Mouse (Mus musculus): Measurements from ENCODE around the gene Atxn7l1. TPM values are rescaled to one million over a fixed set of nuclear protein-coding genes. Genes with fewer than 3 reads are reported as not detected.

The Atxn7l1 gene
- polyA plus RNA-seq, 1 experiment from 2014 or later, result 12.7 TPM

DNA sequence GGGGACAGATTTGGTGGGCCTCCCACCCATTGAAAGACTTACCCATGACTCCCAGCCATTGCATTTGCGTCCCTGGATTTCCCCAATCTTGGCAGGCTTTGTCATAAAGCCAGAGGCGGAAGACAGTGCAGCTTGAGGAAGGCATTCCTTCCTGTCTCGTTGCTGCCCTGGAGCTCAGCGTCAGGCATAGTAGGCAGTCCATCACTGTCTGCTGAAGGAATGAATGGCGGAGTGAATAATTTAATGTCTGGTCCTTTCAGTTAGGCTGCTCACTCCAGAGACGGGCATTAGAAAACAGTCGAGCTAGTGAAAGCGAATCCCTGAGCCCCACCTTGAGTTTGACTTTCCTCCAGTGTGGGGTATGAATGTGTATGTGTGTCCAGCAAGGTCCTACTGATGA, 99.4 kb downstream of the Atxn7l1 start:
- H3K4me1 ChIP-seq (replicated peaks), result peaks cover 43% of the 10 kb centered on the region

DNA sequence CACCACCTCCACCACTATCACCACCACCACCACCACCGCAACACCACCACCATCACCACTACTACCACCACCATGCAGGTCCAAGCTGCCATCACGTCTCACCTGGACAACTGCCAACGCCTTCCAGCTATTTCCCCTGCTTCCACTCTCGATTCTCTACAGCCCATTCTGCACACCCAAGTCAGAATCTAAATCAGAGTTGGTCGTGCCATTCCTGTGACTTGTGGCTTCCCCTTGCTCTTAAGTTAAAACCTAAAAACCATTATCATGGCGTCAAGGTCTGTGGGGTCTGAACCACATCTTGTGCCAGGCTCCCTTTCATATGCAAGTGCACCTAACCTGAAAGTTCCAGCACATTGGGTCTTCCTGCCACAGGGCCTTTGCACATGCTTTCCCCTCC, 102.7 kb downstream of the Atxn7l1 start:
- Histone ChIP-seq H3K36me3 (peaks cover 9% of the 10 kb centered on the region), H3K4me1 (replicated peaks) (peaks cover 21% of the 10 kb centered on the region), H3K27ac (no peak overlapping the region), H3K4me3 (no peak overlapping the region), H3K27me3 (ENCODE audit: insufficient read depth, poor library complexity, severe bottlenecking) (no peaks in the 10 kb centered on the region), H3K9me3 (no peaks in the 10 kb centered on the region)
- no peak for DNase-seq (ENCODE audit: low spot score)
- 87% methylated on average over 6 of the region's 6 CpGs for WGBS

More for the DNA sequence above, 99.4 kb downstream of the Atxn7l1 start:
- Histone ChIP-seq H3K9me3 (no peaks in the 10 kb centered on the region), H3K4me3 (no peak overlapping the region), H3K27ac (0 out of 2 replicates have a peak overlapping the region, but pooled peaks have one; percentile 45), H3K27me3 (ENCODE audit: insufficient read depth, poor library complexity, severe bottlenecking) (no peaks in the 10 kb centered on the region), H3K36me3 (peaks cover 9% of the 10 kb centered on the region)
- WGBS, result 64% methylated on average over 8 of the region's 8 CpGs
- DNase-seq (ENCODE audit: low spot score), result no peak

DNA sequence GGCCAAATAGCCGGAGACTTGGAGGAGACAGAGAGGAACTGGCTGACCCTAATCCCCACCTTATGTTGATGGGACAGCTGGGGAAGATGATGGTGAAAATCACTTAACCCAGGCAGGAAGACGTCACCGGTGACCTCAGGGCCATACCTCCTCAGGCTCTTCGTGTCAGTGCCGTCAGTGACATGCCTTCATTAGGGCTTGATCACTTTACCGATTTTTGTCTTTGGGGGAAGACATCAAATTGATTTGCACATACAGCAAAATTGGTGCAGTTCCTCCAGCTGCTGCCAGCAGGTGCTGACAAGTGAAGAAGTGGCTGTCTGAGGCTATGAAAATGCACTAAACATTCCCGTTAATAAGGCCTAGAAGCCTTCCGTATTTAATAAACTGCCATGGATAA, 103.9 kb downstream of the Atxn7l1 start:
- peaks cover 9% of the 10 kb centered on the region for H3K36me3 ChIP-seq
- H3K4me1 ChIP-seq (replicated peaks), result peaks cover 10% of the 10 kb centered on the region
- H3K9me3 ChIP-seq, result no peaks in the 10 kb centered on the region
- no peak overlapping the region for H3K27ac ChIP-seq
- H3K4me3 ChIP-seq, result no peak overlapping the region
- no peak for DNase-seq (ENCODE audit: low spot score)
- WGBS, result 86% methylated on average over 8 of the region's 8 CpGs
- no peaks in the 10 kb centered on the region for H3K27me3 ChIP-seq (ENCODE audit: insufficient read depth, poor library complexity, severe bottlenecking)

DNA sequence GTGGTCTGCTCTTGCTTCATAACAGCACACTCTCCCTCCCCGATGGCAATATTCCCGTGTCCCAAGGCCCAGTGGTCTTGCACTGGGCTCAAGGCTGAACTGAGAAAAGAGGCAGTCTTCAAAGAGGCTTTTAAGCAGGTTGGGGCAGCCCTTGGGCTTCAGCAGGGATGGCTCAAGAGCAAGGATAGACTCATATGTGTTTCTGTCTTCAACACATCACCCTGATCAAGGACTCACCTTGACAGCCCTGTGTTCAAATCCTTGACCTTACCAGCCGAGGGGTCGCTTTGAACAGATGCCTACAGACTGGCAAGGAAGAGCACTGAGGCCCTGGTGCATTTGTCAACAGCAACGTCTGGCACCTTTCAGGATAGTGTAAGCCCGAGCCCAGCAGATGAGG, 105.1 kb downstream of the Atxn7l1 start:
- H3K27ac ChIP-seq, result no peak overlapping the region
- H3K4me3 ChIP-seq, result no peak overlapping the region
- no peaks in the 10 kb centered on the region for H3K27me3 ChIP-seq (ENCODE audit: insufficient read depth, poor library complexity, severe bottlenecking)
- H3K36me3 ChIP-seq, result peaks cover 9% of the 10 kb centered on the region
- 79% methylated on average over 6 of the region's 6 CpGs for WGBS
- DNase-seq (ENCODE audit: low spot score), result no peak
- H3K4me1 ChIP-seq (replicated peaks), result 0 out of 2 replicates have a peak, but pooled peaks cover 2% of the 10 kb centered on the region
- H3K9me3 ChIP-seq, result no peaks in the 10 kb centered on the region

DNA sequence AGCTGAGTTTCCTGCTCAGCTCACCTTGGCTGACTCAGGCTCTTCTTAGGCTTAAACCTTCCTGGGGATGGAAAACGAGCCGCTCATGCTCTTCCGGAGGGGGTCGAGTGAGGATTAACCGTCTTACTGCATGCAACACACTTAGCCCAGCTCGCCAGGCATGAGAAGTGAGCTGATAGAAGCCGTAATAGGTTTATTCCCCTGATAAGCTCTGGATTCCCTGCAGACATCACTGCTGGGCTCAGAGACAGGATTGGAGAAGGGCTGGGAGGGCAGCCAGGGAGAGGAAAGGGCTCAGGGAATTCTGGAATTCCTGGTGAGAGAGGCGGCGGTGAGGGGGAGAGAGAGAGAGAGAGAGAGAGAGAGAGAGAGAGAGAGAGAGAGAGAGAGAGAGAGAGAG, 105.7 kb downstream of the Atxn7l1 start:
- Histone ChIP-seq H3K4me3 (no peak overlapping the region), H3K9me3 (no peaks in the 10 kb centered on the region), H3K27me3 (ENCODE audit: insufficient read depth, poor library complexity, severe bottlenecking) (no peaks in the 10 kb centered on the region), H3K36me3 (peaks cover 9% of the 10 kb centered on the region), H3K27ac (0 out of 2 replicates have a peak overlapping the region, but pooled peaks have one; percentile 40), H3K4me1 (replicated peaks) (0 out of 2 replicates have a peak, but pooled peaks cover 2% of the 10 kb centered on the region)
- WGBS, result 72% methylated on average over 9 of the region's 9 CpGs
- no peak for DNase-seq (ENCODE audit: low spot score)

DNA sequence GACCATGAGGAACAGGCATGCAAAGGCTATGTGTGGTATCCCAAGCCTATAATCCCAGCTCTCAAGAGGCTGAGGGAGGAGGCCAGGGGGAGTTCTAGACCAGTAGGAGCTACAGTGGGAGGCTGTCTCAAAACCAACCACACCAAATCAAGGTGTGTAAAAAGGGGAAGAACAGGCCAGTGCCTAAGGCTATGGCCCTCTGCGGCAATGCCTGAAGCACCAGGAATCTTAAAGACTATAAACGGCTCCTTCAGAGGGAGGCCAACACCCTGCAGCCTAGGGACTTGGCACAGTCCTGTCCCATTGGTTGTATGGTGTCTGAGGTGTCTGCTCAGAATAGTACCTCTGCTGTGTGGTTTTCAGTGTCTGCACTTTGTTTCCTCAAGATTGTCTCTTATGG, 107.8 kb downstream of the Atxn7l1 start:
- Histone ChIP-seq H3K9me3 (no peaks in the 10 kb centered on the region), H3K36me3 (peaks cover 3% of the 10 kb centered on the region; the same call in 1 of the 2 replicates), H3K4me3 (no peak overlapping the region), H3K4me1 (replicated peaks) (0 out of 2 replicates have a peak, but pooled peaks cover 2% of the 10 kb centered on the region), H3K27me3 (ENCODE audit: insufficient read depth, poor library complexity, severe bottlenecking) (no peaks in the 10 kb centered on the region), H3K27ac (no peak overlapping the region)
- 94% methylated on average over 2 of the region's 2 CpGs for WGBS
- DNase-seq (ENCODE audit: low spot score), result no peak

DNA sequence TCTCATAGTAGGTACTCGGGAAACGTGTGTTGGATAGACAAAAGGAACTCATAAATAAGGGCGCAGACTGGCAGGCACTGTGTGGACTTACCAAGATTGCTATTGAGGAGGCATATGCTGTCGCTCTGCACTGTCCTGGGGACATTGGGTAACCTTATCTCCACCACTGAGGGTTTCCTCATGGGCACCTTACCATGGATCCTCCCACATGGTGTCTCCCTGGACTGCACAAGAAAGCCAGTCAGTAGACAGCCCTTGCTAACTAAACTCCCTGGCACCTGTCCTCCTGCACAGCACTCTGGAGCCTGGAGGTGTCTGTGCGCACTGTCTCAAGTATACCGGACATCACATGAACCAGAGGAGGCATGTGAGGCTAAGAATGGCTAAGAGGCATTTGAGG, 108.9 kb downstream of the Atxn7l1 start:
- 93% methylated on average over 6 of the region's 6 CpGs for WGBS

DNA sequence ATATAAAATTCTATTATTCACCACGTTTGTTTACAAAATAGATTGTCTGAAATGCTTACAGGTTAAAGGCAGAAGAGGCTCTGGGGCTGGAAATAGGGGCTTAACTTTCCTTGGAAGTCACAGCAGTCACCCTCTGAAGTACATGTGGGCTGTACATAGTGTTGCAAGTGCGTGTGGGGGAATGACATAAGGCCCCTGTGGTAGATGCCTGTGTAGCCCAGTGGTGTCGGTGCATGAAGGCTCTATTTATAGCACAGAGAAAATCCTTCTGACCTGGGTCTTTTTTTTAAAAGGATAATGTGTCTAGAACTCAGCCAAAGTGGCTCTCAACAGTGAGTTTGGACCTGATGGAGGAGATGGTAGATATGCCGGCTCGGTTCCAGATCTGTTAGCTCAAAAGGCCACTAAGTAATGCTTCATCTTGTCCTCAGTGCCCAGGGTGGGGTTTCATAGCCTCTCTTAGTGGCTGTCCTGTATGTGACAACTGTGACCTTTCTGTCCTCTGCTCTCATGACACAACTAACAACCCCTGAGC, 111.6 kb downstream of the Atxn7l1 start:
- WGBS, result 93% methylated on average over 5 of the region's 5 CpGs
- Histone ChIP-seq H3K36me3 (no peaks in the 10 kb centered on the region), H3K9me3 (no peaks in the 10 kb centered on the region), H3K27ac (no peak overlapping the region), H3K4me3 (no peak overlapping the region), H3K27me3 (ENCODE audit: insufficient read depth, poor library complexity, severe bottlenecking) (no peaks in the 10 kb centered on the region), H3K4me1 (replicated peaks) (no peaks in the 10 kb centered on the region)
- no peak for DNase-seq (ENCODE audit: low spot score)

More for the DNA sequence above, 108.9 kb downstream of the Atxn7l1 start:
- Histone ChIP-seq H3K9me3 (no peaks in the 10 kb centered on the region), H3K4me1 (replicated peaks) (0 out of 2 replicates have a peak, but pooled peaks cover 2% of the 10 kb centered on the region), H3K27ac (no peak overlapping the region), H3K27me3 (ENCODE audit: insufficient read depth, poor library complexity, severe bottlenecking) (no peaks in the 10 kb centered on the region), H3K4me3 (no peak overlapping the region), H3K36me3 (no peaks in the 10 kb centered on the region)
- DNase-seq (ENCODE audit: low spot score), result no peak

DNA sequence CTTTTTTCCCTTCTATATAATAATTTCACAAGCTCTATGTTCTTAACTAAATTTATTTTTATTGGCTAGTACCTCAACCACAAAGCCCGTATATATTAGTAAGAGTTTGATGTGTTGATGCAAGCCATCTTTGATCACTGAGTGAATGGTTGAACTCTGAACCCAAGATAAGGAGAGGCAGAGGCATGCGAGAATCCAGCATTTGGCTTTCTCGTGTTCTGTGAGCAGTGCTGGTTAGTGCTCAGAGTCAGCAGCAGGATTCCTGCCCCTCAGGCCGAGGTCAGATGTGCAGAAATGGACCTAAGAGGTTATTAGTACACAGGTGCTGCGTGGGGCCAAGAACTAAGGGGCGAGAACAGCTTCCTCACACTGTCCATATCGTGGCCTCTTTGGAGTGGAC, 113.1 kb downstream of the Atxn7l1 start:
- no peaks in the 10 kb centered on the region for H3K9me3 ChIP-seq
- H3K27ac ChIP-seq, result no peak overlapping the region
- no peak overlapping the region for H3K4me3 ChIP-seq
- H3K4me1 ChIP-seq (replicated peaks), result no peaks in the 10 kb centered on the region
- H3K36me3 ChIP-seq, result no peaks in the 10 kb centered on the region
- DNase-seq (ENCODE audit: low spot score), result no peak
- 85% methylated on average over 7 of the region's 7 CpGs for WGBS
- H3K27me3 ChIP-seq (ENCODE audit: insufficient read depth, poor library complexity, severe bottlenecking), result no peaks in the 10 kb centered on the region

DNA sequence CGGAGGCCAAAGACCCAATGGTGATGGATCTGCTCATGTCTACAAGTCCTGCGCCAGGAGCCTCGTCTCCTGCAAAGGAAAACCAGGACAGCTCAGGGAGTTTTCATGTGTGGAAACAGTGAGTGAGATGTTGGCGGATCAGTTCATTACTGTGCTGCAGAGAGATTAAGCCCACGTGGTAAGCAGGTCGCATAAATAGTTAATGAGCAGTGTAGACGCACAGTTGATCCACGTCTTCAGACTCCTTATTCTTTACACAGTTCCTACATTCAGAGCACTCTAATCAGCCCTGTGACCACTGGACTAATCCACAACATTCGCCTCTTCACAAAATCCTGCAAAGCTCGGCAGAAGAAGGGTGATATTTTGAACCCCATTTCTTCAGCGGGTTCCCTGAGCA, 118.4 kb downstream of the Atxn7l1 start:
- WGBS, result 92% methylated on average over 11 of the region's 11 CpGs
- no peak for DNase-seq (ENCODE audit: low spot score)
- Histone ChIP-seq H3K9me3 (0 out of 2 replicates have a peak, but pooled peaks cover 4% of the 10 kb centered on the region), H3K27ac (no peak overlapping the region), H3K36me3 (0 out of 2 replicates have a peak, but pooled peaks cover 4% of the 10 kb centered on the region), H3K27me3 (ENCODE audit: insufficient read depth, poor library complexity, severe bottlenecking) (no peaks in the 10 kb centered on the region), H3K4me1 (replicated peaks) (no peaks in the 10 kb centered on the region), H3K4me3 (no peak overlapping the region)

DNA sequence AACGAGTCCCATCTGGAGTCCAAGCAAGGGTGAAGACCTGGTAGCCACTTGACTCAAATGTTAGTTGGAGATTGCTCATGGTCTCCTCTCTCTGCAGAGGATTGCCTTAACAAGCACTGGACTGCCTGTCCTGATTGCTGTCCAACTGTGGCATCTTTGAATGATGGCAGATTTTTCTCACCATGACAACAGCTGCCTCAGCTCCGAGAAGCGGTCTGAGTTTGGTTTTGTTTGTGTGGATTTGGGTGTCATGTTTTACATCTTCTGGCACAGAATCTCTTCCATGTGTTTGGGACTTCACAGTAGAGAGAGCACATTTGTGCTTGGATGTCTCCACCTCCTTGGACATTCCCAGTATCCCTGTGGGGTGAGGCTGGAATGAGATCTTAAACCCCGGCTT, 120.5 kb downstream of the Atxn7l1 start:
- 80% methylated on average over 4 of the region's 4 CpGs for WGBS
- Histone ChIP-seq H3K4me1 (replicated peaks) (peaks cover 10% of the 10 kb centered on the region), H3K9me3 (0 out of 2 replicates have a peak, but pooled peaks cover 4% of the 10 kb centered on the region), H3K27ac (no peak overlapping the region), H3K36me3 (0 out of 2 replicates have a peak, but pooled peaks cover 4% of the 10 kb centered on the region), H3K4me3 (no peak overlapping the region), H3K27me3 (ENCODE audit: insufficient read depth, poor library complexity, severe bottlenecking) (no peaks in the 10 kb centered on the region)
- DNase-seq (ENCODE audit: low spot score), result no peak

DNA sequence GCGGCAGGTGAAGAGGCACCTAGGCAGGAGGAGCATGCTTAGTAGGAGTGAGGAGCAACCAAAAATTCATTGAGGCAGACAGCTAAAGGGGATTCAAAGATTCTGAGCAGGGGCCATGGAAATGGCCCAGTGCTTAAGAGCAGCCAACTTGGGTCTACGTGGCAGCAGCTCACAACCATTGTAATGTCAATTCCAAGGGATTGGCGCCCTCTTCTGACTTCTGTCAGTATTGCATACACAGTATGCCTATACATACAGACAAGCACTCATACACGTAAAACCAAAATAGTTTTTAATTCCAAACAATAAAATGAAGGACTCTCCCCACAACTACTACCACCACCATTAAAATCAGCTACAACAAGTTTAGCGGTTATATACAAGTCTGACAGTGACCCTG, 122.2 kb downstream of the Atxn7l1 start:
- Histone ChIP-seq H3K27me3 (ENCODE audit: insufficient read depth, poor library complexity, severe bottlenecking) (no peaks in the 10 kb centered on the region), H3K36me3 (0 out of 2 replicates have a peak, but pooled peaks cover 4% of the 10 kb centered on the region), H3K4me1 (replicated peaks) (peaks cover 17% of the 10 kb centered on the region), H3K9me3 (0 out of 2 replicates have a peak, but pooled peaks cover 4% of the 10 kb centered on the region), H3K4me3 (no peak overlapping the region), H3K27ac (no peak overlapping the region)
- DNase-seq (ENCODE audit: low spot score), result peak; percentile 39
- WGBS, result 74% methylated on average over 5 of the region's 5 CpGs

DNA sequence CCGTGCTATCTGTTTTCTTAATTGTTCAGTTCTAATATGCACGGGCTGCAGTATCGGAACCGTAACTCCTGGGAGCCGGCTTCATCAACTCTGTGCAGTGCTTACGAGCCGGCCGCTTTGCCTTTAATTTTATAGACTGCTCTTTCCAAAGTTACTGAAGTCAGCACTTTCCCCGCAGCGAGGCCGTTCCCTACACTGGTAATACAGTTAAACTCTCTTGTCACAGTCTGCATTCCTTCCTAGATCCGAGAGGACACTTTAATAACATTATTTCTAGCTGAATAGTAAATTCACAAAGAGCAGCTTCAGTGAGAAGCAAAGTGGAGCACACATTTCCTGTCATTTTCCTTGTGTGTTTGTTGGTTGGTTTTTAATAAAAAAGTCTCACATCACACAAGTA, 124.4 kb downstream of the Atxn7l1 start:
- WGBS, result 89% methylated on average over 12 of the region's 12 CpGs
- Histone ChIP-seq H3K27ac (no peak overlapping the region), H3K36me3 (0 out of 2 replicates have a peak, but pooled peaks cover 4% of the 10 kb centered on the region), H3K4me3 (no peak overlapping the region), H3K4me1 (replicated peaks) (peaks cover 17% of the 10 kb centered on the region), H3K9me3 (0 out of 2 replicates have a peak, but pooled peaks cover 4% of the 10 kb centered on the region), H3K27me3 (ENCODE audit: insufficient read depth, poor library complexity, severe bottlenecking) (no peaks in the 10 kb centered on the region)
- no peak for DNase-seq (ENCODE audit: low spot score)

All from hindbrain, embryonic 10.5 days (tissue).